Mouse (Mus musculus) spleen, embryonic (tissue): ENCODE data around the gene Dennd1a.

Experiments
- CTCF ChIA-PET: fragments of 350-600 bp; sonication (Branson Sonifier 250); formaldehyde crosslinking; loops from one replicate; lab custom pipeline; 2022; lab: Charles Lee

The Dennd1a gene

GRCm38 (mm10) chr2:37782002-37782401, 505.2 kb downstream of the Dennd1a start:
- CTCF ChIA-PET = no interaction called here

GRCm38 (mm10) chr2:37781421-37781820, 505.8 kb downstream of the Dennd1a start:
- CTCF ChIA-PET = no interaction called here

- CTCF ChIA-PET = no interaction called here
Measured at GRCm38 (mm10) chr2:37780270-37780929, 506.8 kb downstream of the Dennd1a start.

GRCm38 (mm10) chr2:37777958-37778720, 509.1 kb downstream of the Dennd1a start:
- CTCF ChIA-PET = no interaction called here

GRCm38 (mm10) chr2:37776611-37777411, 510.4 kb downstream of the Dennd1a start:
- CTCF ChIA-PET = interaction anchor here (0.6 kb wide), 1 partner anchor 110 kb away, joined by 3 read pairs; no protein-coding TSS in a partner anchor

- CTCF ChIA-PET = interaction anchor here (0.7 kb wide), 1 partner anchor 152 kb away, joined by 4 read pairs; no protein-coding TSS in a partner anchor
Measured at GRCm38 (mm10) chr2:37776016-37776415, 511.2 kb downstream of the Dennd1a start, which contains the start of gene Crb2. Crb2 (plus strand) TSS chr2:37776249.

- CTCF ChIA-PET = interaction anchor here (0.6 to 0.9 kb wide), 3 partner anchors 11 to 225 kb away, joined by 3 to 13 read pairs (median 10); no protein-coding TSS in a partner anchor
Measured at GRCm38 (mm10) chr2:37774571-37774970, 512.6 kb downstream of the Dennd1a start.

- CTCF ChIA-PET = interaction anchor here (0.7 to 1.3 kb wide), 8 partner anchors 11 to 237 kb away, joined by 3 to 7 read pairs (median 3); no protein-coding TSS in a partner anchor
Measured at GRCm38 (mm10) chr2:37771618-37772285, 515.4 kb downstream of the Dennd1a start.

- CTCF ChIA-PET = interaction anchor here (1.1 kb wide), 1 partner anchor 30 kb away, joined by 3 read pairs; no protein-coding TSS in a partner anchor
Measured at GRCm38 (mm10) chr2:37769793-37770192, 517.4 kb downstream of the Dennd1a start.

- CTCF ChIA-PET = no interaction called here
Measured at GRCm38 (mm10) chr2:37768903-37769302, 518.3 kb downstream of the Dennd1a start.

- CTCF ChIA-PET = no interaction called here
Measured at GRCm38 (mm10) chr2:37767739-37768138, 519.5 kb downstream of the Dennd1a start.

GRCm38 (mm10) chr2:37767080-37767547, 520.1 kb downstream of the Dennd1a start:
- CTCF ChIA-PET = no interaction called here

- CTCF ChIA-PET = interaction anchor here (0.6 kb wide), 1 partner anchor 1046 kb away, joined by 3 read pairs; no protein-coding TSS in a partner anchor
Measured at GRCm38 (mm10) chr2:37766027-37766761, 521.0 kb downstream of the Dennd1a start.

- CTCF ChIA-PET = interaction anchor here (0.7 kb wide), 1 partner anchor 58 kb away, joined by 3 read pairs; no protein-coding TSS in a partner anchor
Measured at GRCm38 (mm10) chr2:37765082-37765483, 522.1 kb downstream of the Dennd1a start.

- CTCF ChIA-PET = no interaction called here
Measured at GRCm38 (mm10) chr2:37764514-37764913, 522.7 kb downstream of the Dennd1a start.

GRCm38 (mm10) chr2:37763638-37764037, 523.6 kb downstream of the Dennd1a start:
- CTCF ChIA-PET = interaction anchor here (0.8 to 1.0 kb wide), 2 partner anchors 11 to 68 kb away, joined by 3 read pairs; no protein-coding TSS in a partner anchor

GRCm38 (mm10) chr2:37760633-37761032, 526.6 kb downstream of the Dennd1a start:
- CTCF ChIA-PET = interaction anchor here (0.7 kb wide), 1 partner anchor 11 kb away, joined by 3 read pairs; no protein-coding TSS in a partner anchor

- CTCF ChIA-PET = interaction anchor here (0.6 to 1.8 kb wide), 2 partner anchors 13 to 154 kb away, joined by 4 to 7 read pairs; no protein-coding TSS in a partner anchor
Measured at GRCm38 (mm10) chr2:37758343-37759015, 528.7 kb downstream of the Dennd1a start.

GRCm38 (mm10) chr2:37757784-37758183, 529.4 kb downstream of the Dennd1a start:
- CTCF ChIA-PET = interaction anchor here (1.8 kb wide), 1 partner anchor 14 kb away, joined by 7 read pairs; no protein-coding TSS in a partner anchor
